ENCODE assay signal across 20 mouse cellular contexts in the genomic region with DNA sequence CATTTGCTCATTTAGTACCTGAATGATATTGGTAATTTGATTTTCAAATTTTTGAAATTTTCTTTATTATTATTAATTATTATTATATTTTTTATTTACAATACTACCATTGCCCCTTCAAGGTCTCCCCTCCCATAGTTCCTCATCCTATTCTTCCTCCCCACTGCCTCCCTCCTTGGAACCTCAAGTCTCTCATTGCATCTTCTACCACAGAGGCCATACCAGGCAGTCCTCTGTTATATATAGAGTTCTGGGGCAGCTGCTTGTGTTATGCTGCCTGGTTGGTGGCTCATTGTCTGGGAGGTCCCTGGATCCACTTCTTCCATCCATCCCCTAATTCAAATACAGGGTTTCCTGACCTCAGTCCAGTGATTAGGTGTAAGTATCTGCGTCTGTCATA.
A peak's percentile ranks its signal among the peaks of the same experiment; 100 is the strongest.
DNase-seq lines count a peak whose midpoint lies in the region; ATAC-seq lines count a peak whose summit lies in the region.
"Had no signal": no experiment of that assay in that cellular context is flagged by ENCODE, and none has a peak within 500 bp of the region (broad histone marks: within the 10 kb centered on the region; RNA-seq: fewer than 3 reads in every experiment).

No protein-coding gene starts in this region.

- no peaks in the 10 kb centered on the region for H3K27me3 ChIP-seq in forebrain, embryonic 11.5 days (ENCODE audit: control insufficient read depth, insufficient read depth, low read length)
- no peaks in the 10 kb centered on the region for H3K27me3 ChIP-seq in forebrain, embryonic 10.5 days (ENCODE audit: poor library complexity, severe bottlenecking)
- no peaks in the 10 kb centered on the region for H3K27me3 ChIP-seq in forebrain, embryonic 13.5 days
- no peaks in the 10 kb centered on the region for H3K27me3 ChIP-seq in forebrain, embryonic 14.5 days (replicated peaks; ENCODE audit: control insufficient read depth, insufficient read depth, low read length)
- H3K27me3 ChIP-seq in midbrain, embryonic 11.5 days (ENCODE audit: control insufficient read depth, insufficient read depth, low read length), result no peaks in the 10 kb centered on the region
- H3K27me3 ChIP-seq in midbrain, embryonic 14.5 days (ENCODE audit: control insufficient read depth, insufficient read depth, low read length), result no peaks in the 10 kb centered on the region
- H3K27me3 ChIP-seq: embryonic facial prominence, embryonic 13.5 days; embryonic facial prominence, embryonic 15.5 days; forebrain, embryonic 15.5 days had no signal

- H3K9me3 ChIP-seq in forebrain, embryonic 11.5 days (ENCODE audit: control insufficient read depth, low read length), result no peaks in the 10 kb centered on the region
- no peaks in the 10 kb centered on the region for H3K9me3 ChIP-seq in forebrain, embryonic 10.5 days
- no peaks in the 10 kb centered on the region for H3K9me3 ChIP-seq in forebrain, embryonic 13.5 days (replicated peaks)
- H3K9me3 ChIP-seq in forebrain, embryonic 14.5 days (replicated peaks; ENCODE audit: control insufficient read depth, low read length), result no peaks in the 10 kb centered on the region
- no peaks in the 10 kb centered on the region for H3K9me3 ChIP-seq in midbrain, embryonic 11.5 days (ENCODE audit: control insufficient read depth, low read length)
- no peaks in the 10 kb centered on the region for H3K9me3 ChIP-seq in midbrain, embryonic 14.5 days (ENCODE audit: control insufficient read depth, low read length)
- H3K9me3 ChIP-seq: embryonic facial prominence, embryonic 13.5 days; embryonic facial prominence, embryonic 15.5 days; forebrain, embryonic 15.5 days had no signal

- DNase-seq in forebrain, embryonic 11.5 days (ENCODE audit: low spot score), result no peak
- DNase-seq in forebrain, embryonic 10.5 days (ENCODE audit: extremely low spot score, low spot score), result no peak
- DNase-seq in forebrain, embryonic 14.5 days (ENCODE audit: low spot score), result no peak
- DNase-seq in midbrain, embryonic 11.5 days (ENCODE audit: low spot score, missing footprints), result no peak
- no peak for DNase-seq in midbrain, embryonic 14.5 days
- DNase-seq: adrenal gland, adult 2 months; adrenal gland, postnatal 10 days; adrenal gland, postnatal 25 days; cerebellum, adult 11 months; cerebellum, adult 18-20 months; cerebellum, adult 8-10 months; cerebellum, adult 9-11 months; cerebellum, postnatal 14 days; cerebellum, postnatal 36 days; embryo, embryonic 11 days had no signal

- no peak overlapping the region for H3K4me3 ChIP-seq in forebrain, embryonic 11.5 days (ENCODE audit: low read depth, low read length)
- no peak overlapping the region for H3K4me3 ChIP-seq in forebrain, embryonic 10.5 days
- H3K4me3 ChIP-seq in forebrain, embryonic 13.5 days, result no peak overlapping the region
- H3K4me3 ChIP-seq in forebrain, embryonic 14.5 days (ENCODE audit: low read depth, low read length), result no peak overlapping the region
- H3K4me3 ChIP-seq in midbrain, embryonic 11.5 days (ENCODE audit: low read depth, low read length), result no peak overlapping the region
- no peak overlapping the region for H3K4me3 ChIP-seq in midbrain, embryonic 14.5 days (replicated peaks; ENCODE audit: low read depth, low read length)
- H3K4me3 ChIP-seq: embryonic facial prominence, embryonic 13.5 days; embryonic facial prominence, embryonic 15.5 days; erythroblast, embryonic 14.5 days; forebrain, embryonic 15.5 days had no signal

- no peak overlapping the region for H3K4me2 ChIP-seq in forebrain, embryonic 11.5 days (ENCODE audit: low read depth, low read length, severe bottlenecking)
- no peak overlapping the region for H3K4me2 ChIP-seq in forebrain, embryonic 13.5 days
- H3K4me2 ChIP-seq in forebrain, embryonic 14.5 days (ENCODE audit: low read length), result no peak overlapping the region
- H3K4me2 ChIP-seq in midbrain, embryonic 11.5 days, result no peak overlapping the region
- H3K4me2 ChIP-seq in midbrain, embryonic 14.5 days (ENCODE audit: low read length), result no peak overlapping the region
- H3K4me2 ChIP-seq: embryonic facial prominence, embryonic 13.5 days; embryonic facial prominence, embryonic 15.5 days; forebrain, embryonic 15.5 days had no signal

- no peaks in the 10 kb centered on the region for H3K36me3 ChIP-seq in forebrain, embryonic 11.5 days (ENCODE audit: control insufficient read depth, insufficient read depth, low read length)
- H3K36me3 ChIP-seq in forebrain, embryonic 10.5 days (replicated peaks), result no peaks in the 10 kb centered on the region
- H3K36me3 ChIP-seq in forebrain, embryonic 13.5 days (ENCODE audit: poor library complexity, severe bottlenecking), result no peaks in the 10 kb centered on the region
- no peaks in the 10 kb centered on the region for H3K36me3 ChIP-seq in forebrain, embryonic 14.5 days (ENCODE audit: control insufficient read depth, insufficient read depth, low read length)
- no peaks in the 10 kb centered on the region for H3K36me3 ChIP-seq in midbrain, embryonic 11.5 days (ENCODE audit: control insufficient read depth, insufficient read depth, low read length)
- no peaks in the 10 kb centered on the region for H3K36me3 ChIP-seq in midbrain, embryonic 14.5 days (ENCODE audit: control insufficient read depth, insufficient read depth, low read length)
- H3K36me3 ChIP-seq: embryonic facial prominence, embryonic 13.5 days; embryonic facial prominence, embryonic 15.5 days; forebrain, embryonic 15.5 days had no signal

- no peak overlapping the region for H3K27ac ChIP-seq in forebrain, embryonic 11.5 days (ENCODE audit: low read depth, low read length)
- no peak overlapping the region for H3K27ac ChIP-seq in forebrain, embryonic 10.5 days
- no peak overlapping the region for H3K27ac ChIP-seq in forebrain, embryonic 13.5 days
- H3K27ac ChIP-seq in forebrain, embryonic 14.5 days (ENCODE audit: low read depth, low read length), result no peak overlapping the region
- no peak overlapping the region for H3K27ac ChIP-seq in midbrain, embryonic 11.5 days (ENCODE audit: low read depth, low read length)
- H3K27ac ChIP-seq in midbrain, embryonic 14.5 days (replicated peaks; ENCODE audit: low read depth, low read length), result no peak overlapping the region
- H3K27ac ChIP-seq: embryonic facial prominence, embryonic 13.5 days; embryonic facial prominence, embryonic 15.5 days; forebrain, embryonic 15.5 days had no signal

- WGBS in forebrain, embryonic 11.5 days, result 87% methylated on average over 1 of the region's 1 CpGs
- WGBS in forebrain, embryonic 10.5 days, result 92% methylated on average over 1 of the region's 1 CpGs
- 90% methylated on average over 1 of the region's 1 CpGs for WGBS in forebrain, embryonic 13.5 days
- WGBS in forebrain, embryonic 14.5 days, result 89% methylated on average over 1 of the region's 1 CpGs
- 87% methylated on average over 1 of the region's 1 CpGs for WGBS in midbrain, embryonic 11.5 days
- 96% methylated on average over 1 of the region's 1 CpGs for whole genome bisulfite sequencing in midbrain, embryonic 14.5 days

- peak; percentile 66 for ATAC-seq in forebrain, embryonic 11.5 days (replicated peaks; ENCODE audit: low FRiP score)
- ATAC-seq in forebrain, embryonic 13.5 days, result peak; percentile 45; the same call in 1 of the 2 replicates
- no peak for ATAC-seq in forebrain, embryonic 14.5 days
- 0 out of 2 replicates have a peak, but pooled peaks have one; percentile 22 for ATAC-seq in midbrain, embryonic 11.5 days (ENCODE audit: low FRiP score)
- no peak for ATAC-seq in midbrain, embryonic 14.5 days (ENCODE audit: low FRiP score, low TSS enrichment)
- ATAC-seq: forebrain, embryonic 15.5 days had no signal

- no peak overlapping the region for H3K9ac ChIP-seq in forebrain, embryonic 11.5 days (ENCODE audit: low read length)
- H3K9ac ChIP-seq in forebrain, embryonic 13.5 days, result no peak overlapping the region
- H3K9ac ChIP-seq in forebrain, embryonic 14.5 days (ENCODE audit: low read length), result no peak overlapping the region
- H3K9ac ChIP-seq in midbrain, embryonic 11.5 days (ENCODE audit: low read length), result no peak overlapping the region
- H3K9ac ChIP-seq in midbrain, embryonic 14.5 days (replicated peaks; ENCODE audit: low read length), result no peak overlapping the region
- H3K9ac ChIP-seq: embryonic facial prominence, embryonic 13.5 days; embryonic facial prominence, embryonic 15.5 days; forebrain, embryonic 15.5 days had no signal

- no peaks in the 10 kb centered on the region for H3K4me1 ChIP-seq in forebrain, embryonic 11.5 days (replicated peaks; ENCODE audit: control insufficient read depth, insufficient read depth, low read length)
- no peaks in the 10 kb centered on the region for H3K4me1 ChIP-seq in forebrain, embryonic 10.5 days
- no peaks in the 10 kb centered on the region for H3K4me1 ChIP-seq in forebrain, embryonic 13.5 days
- no peaks in the 10 kb centered on the region for H3K4me1 ChIP-seq in forebrain, embryonic 14.5 days (ENCODE audit: control insufficient read depth, insufficient read depth, low read length)
- no peaks in the 10 kb centered on the region for H3K4me1 ChIP-seq in midbrain, embryonic 11.5 days (ENCODE audit: control insufficient read depth, insufficient read depth, low read length)
- no peaks in the 10 kb centered on the region for H3K4me1 ChIP-seq in midbrain, embryonic 14.5 days (ENCODE audit: control insufficient read depth, insufficient read depth, low read length)
- H3K4me1 ChIP-seq: embryonic facial prominence, embryonic 13.5 days; embryonic facial prominence, embryonic 15.5 days; forebrain, embryonic 15.5 days had no signal

Comparison
In these comparisons a context has a peak if more than half of its experiments do, and no peak if none do; other contexts are left out.
1. ATAC-seq: peak in forebrain, embryonic 11.5 days (single experiment), forebrain, embryonic 13.5 days (single experiment) and midbrain, embryonic 11.5 days (single experiment); none in forebrain, embryonic 14.5 days (single experiment) and midbrain, embryonic 14.5 days (single experiment).